Mouse (Mus musculus) cerebellum, adult 2 months (tissue): Measurements from ENCODE around the gene Olfr1036. TPM values are rescaled to one million over a fixed set of nuclear protein-coding genes. Genes with fewer than 3 reads are reported as not detected.
"Not testable (repeated sequence)": the region's sequence is repeated elsewhere in the genome, so short reads cannot be mapped to it uniquely, and the experiment has no call there.

Source experiments
- DNase-seq, 2 experiments: peaks; one replicate each; pipeline ENCODE4 v3.0.0; 2021
- H3K27ac ChIP-seq: fragments of 200-500 bp; 2 replicates; pipeline ENCODE4 v1.5.1; 2012; ENCODE audit warnings: low read length, control low read depth, inconsistent platforms; ENCODE audit not compliant: insufficient read depth
- H3K27me3 ChIP-seq: fragments of 200-500 bp; 2 replicates; pipeline ENCODE4 v1.6.1; 2012; ENCODE audit warnings: inconsistent platforms, mild to moderate bottlenecking, low read length, moderate library complexity; ENCODE audit not compliant: control insufficient read depth, insufficient read depth
- H3K4me1 ChIP-seq: fragments of 200-500 bp; 2 replicates; pipeline ENCODE4 v1.6.1; 2011; ENCODE audit warnings: low read length; ENCODE audit not compliant: control insufficient read depth, insufficient read depth
- H3K4me3 ChIP-seq: fragments of 200-500 bp; replicated peaks from 2 replicates; pipeline ENCODE3; 2011; ENCODE audit warnings: mild to moderate bottlenecking, low read depth, low read length, control low read depth; ENCODE audit not compliant: insufficient read depth
- CTCF ChIP-seq: fragments of 200-500 bp; IDR thresholded peaks from 2 replicates; pipeline ENCODE4 v1.5.1; 2011; ENCODE audit warnings: low read depth, mild to moderate bottlenecking, control low read depth, low read length, moderate library complexity, borderline replicate concordance; ENCODE audit not compliant: insufficient read depth
- POLR2A ChIP-seq: fragments of 200-500 bp; IDR thresholded peaks from 2 replicates; pipeline ENCODE4 v1.6.1; 2011; ENCODE audit warnings: low read length, control low read depth, borderline replicate concordance; ENCODE audit not compliant: insufficient read depth
- WGBS: fragments of 180-500 bp; shearing (Covaris S2); methylation state at CpG from one replicate; pipeline ENCODE4 v1.1.7; 2018; 5-methylcytosine and 5-hydroxymethylcytosine counted together
- polyA plus RNA-seq: library from polyadenylated mRNA; depleted of rRNA; stranded (reverse); fragments of >200 nt; gene quantifications from 2 replicates; pipeline ENCODE4 v1.2.3, GENCODE M21; 2012; rRNA removed

Gene Olfr1036
- not detected in 2 replicates for polyA plus RNA-seq

DNA sequence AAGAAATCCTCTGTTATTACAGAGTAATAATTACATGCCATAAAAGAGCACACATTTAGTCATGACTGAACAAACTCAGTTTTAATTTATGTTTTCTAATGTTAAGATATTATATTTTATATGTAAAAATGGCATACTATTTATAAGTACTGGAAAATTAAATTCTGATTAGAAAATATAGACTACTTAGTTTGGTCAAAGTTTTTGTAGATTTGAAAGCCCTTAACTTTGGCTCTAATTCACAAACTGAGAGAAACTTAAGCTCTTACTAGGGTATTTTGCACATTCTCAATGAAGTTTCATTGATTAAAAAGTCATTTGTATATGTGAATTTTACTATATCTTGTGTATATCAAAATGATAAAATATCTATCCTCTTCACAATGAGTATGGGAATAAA lies at the start of gene Olfr1036:
TSS of gene Olfr1036 (plus strand) at position 301 of the 400 bp plus-strand sequence.
- not testable (repeated sequence) for H3K27ac ChIP-seq

GRCm38 (mm10) chr2:86045561-86045960 lies 28.2 kb upstream of the Olfr1036 start, which contains the start of gene Olfr1034:
TSS of gene Olfr1034 (plus strand) at chr2:86045861.
- Histone ChIP-seq H3K27ac (no peak within 1 kb of the TSS), H3K27me3 (no peaks in the 10 kb centered on the region), H3K4me1 (no peaks in the 10 kb centered on the region), H3K4me3 (no peak within 1 kb of the TSS)
- TF ChIP-seq CTCF (no peak), POLR2A (no peak)
- DNase-seq = no peak

More for the DNA sequence above, at the start of gene Olfr1036:
- not testable (repeated sequence) for H3K4me3 ChIP-seq, H3K4me1 ChIP-seq, H3K27me3 ChIP-seq, DNase-seq

DNA sequence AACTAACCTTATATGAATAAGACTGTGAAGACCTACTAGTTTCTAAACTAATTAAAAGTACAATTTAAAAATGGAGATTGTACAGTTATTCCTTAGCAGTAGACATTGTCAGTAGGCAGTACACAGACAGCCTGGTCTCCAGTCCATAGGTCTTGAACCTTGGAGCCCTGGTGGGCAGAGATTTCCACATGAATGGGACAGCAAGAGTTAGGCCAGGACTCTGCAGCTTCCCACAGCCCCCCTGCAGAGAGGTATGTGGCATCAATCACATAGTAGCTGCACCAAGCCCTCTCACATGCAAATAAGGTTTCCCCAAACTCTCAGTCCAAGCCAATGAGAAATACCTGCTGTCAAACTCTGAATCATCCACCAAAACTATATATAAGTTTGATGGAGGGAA lies 23.0 kb upstream of the Olfr1036 start:
- not testable (repeated sequence) for H3K27me3 ChIP-seq, H3K4me3 ChIP-seq, H3K4me1 ChIP-seq, DNase-seq, H3K27ac ChIP-seq

- WGBS = 98% methylated on average over 2 of the region's 2 CpGs
- not testable (repeated sequence) for H3K27ac ChIP-seq, H3K4me3 ChIP-seq, H3K27me3 ChIP-seq, DNase-seq, H3K4me1 ChIP-seq
Observed at GRCm38 (mm10) chr2:86063766-86064165, 10.0 kb upstream of the Olfr1036 start.

DNA sequence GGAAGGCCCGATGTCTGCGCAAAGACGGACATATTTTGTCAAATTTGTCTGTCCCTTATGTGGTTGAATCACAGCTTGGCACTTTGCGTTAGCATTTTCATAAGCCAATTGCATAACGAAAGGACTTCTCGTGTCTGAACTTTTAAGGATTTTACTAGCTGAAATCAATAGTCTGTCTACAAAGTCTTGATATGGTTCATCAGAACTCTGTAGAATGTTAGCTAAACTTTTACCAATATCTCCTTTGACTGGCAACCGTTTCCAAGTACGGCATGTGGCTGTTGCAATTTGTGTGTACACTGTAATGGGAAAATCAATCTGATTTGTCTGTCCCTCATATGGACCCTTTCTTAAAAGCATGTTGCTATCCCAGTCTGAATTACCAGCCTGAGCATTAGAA lies 3.6 kb upstream of the Olfr1036 start:
- H3K4me1 ChIP-seq = no peaks in the 10 kb centered on the region
- WGBS = 97% methylated on average over 8 of the region's 8 CpGs
- H3K27me3 ChIP-seq = no peaks in the 10 kb centered on the region
- DNase-seq = no peak
- no peak overlapping the region for H3K4me3 ChIP-seq
- no peak overlapping the region for H3K27ac ChIP-seq
- TF ChIP-seq POLR2A = no peak
- TF ChIP-seq CTCF = no peak

GRCm38 (mm10) chr2:86080478-86080877 lies 6.7 kb downstream of the Olfr1036 start:
- H3K27me3 ChIP-seq, H3K4me1 ChIP-seq, DNase-seq, H3K4me3 ChIP-seq, H3K27ac ChIP-seq: not testable (repeated sequence)
- 81% methylated on average over 1 of the region's 1 CpGs for WGBS

DNA sequence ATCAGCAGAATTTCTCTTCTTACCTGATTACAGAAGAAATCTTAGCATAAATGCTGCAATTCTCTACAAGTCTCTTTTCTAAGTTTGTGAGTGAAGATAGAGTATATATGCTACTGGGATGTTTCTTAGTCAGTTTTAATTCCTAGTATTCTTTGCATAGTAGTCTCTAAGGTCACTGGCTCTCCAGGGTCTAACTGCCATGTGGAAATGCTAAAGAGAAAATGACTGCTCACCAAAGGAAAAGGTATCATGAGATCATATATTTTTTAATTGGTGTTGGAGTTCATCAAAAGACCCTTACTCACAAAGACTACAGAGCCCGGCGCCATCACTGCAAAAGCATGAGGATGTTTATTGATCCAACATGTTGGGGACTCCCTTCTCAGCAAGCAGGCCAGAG lies 13.5 kb downstream of the Olfr1036 start, which contains the start of gene Olfr1037:
TSS of gene Olfr1037 (minus strand) at position 101 of the 400 bp plus-strand sequence.
- no peak for DNase-seq
- H3K27ac ChIP-seq = no peak within 1 kb of the TSS
- no peak within 1 kb of the TSS for H3K4me3 ChIP-seq
- no peak for TF ChIP-seq CTCF
- no peak for TF ChIP-seq POLR2A
- no peaks in the 10 kb centered on the region for H3K4me1 ChIP-seq
- H3K27me3 ChIP-seq = no peaks in the 10 kb centered on the region
- 90% methylated on average over 2 of the region's 2 CpGs for WGBS

Other genes starting within 250 kb of the Olfr1036 start
- gene Olfr1019, start 228.5 kb upstream of the Olfr1036 start, polyA plus RNA-seq = not detected in 2 replicates
- gene Olfr1020, start 227.0 kb upstream of the Olfr1036 start, polyA plus RNA-seq = not detected in 2 replicates
- gene Olfr1022, start 205.4 kb upstream of the Olfr1036 start, polyA plus RNA-seq = not detected in 2 replicates
- not detected in 2 replicates for gene Olfr1023, start 188.4 kb upstream of the Olfr1036 start, polyA plus RNA-seq
- not detected in 2 replicates for gene Olfr1024, start 168.9 kb upstream of the Olfr1036 start, polyA plus RNA-seq
- gene Olfr1025-ps1, start 158.8 kb upstream of the Olfr1036 start, polyA plus RNA-seq = not detected in 2 replicates
- not detected in 2 replicates for gene Olfr1026, start 152.4 kb upstream of the Olfr1036 start, polyA plus RNA-seq
- not detected in 2 replicates for gene Olfr1028, start 123.6 kb upstream of the Olfr1036 start, polyA plus RNA-seq
- not detected in 2 replicates for gene Olfr1029, start 100.1 kb upstream of the Olfr1036 start, polyA plus RNA-seq
- gene Olfr1030, start 94.7 kb upstream of the Olfr1036 start, polyA plus RNA-seq = not detected in 2 replicates
- gene Olfr1031, start 83.7 kb upstream of the Olfr1036 start, polyA plus RNA-seq = not detected in 2 replicates
- gene Olfr1032, start 68.5 kb upstream of the Olfr1036 start, polyA plus RNA-seq = not detected in 2 replicates
- gene Olfr1033, start 53.4 kb upstream of the Olfr1036 start, polyA plus RNA-seq = 0.11 and 0.21 TPM in 2 replicates
- 0.02 and 0.05 TPM in 2 replicates for gene Olfr1034, start 28.1 kb upstream of the Olfr1036 start, polyA plus RNA-seq
- not detected in 2 replicates for gene Olfr1037, start 13.4 kb downstream of the Olfr1036 start, polyA plus RNA-seq
- not detected in 2 replicates for gene Olfr1039, start 61.9 kb downstream of the Olfr1036 start, polyA plus RNA-seq
- not detected in 2 replicates for gene Olfr1040, start 72.7 kb downstream of the Olfr1036 start, polyA plus RNA-seq
- gene Olfr1042, start 87.8 kb downstream of the Olfr1036 start, polyA plus RNA-seq = not detected in 2 replicates
- gene Olfr1043, start 93.5 kb downstream of the Olfr1036 start, polyA plus RNA-seq = not detected in 2 replicates
- not detected in 2 replicates for gene Olfr1044, start 103.8 kb downstream of the Olfr1036 start, polyA plus RNA-seq
- gene Olfr52, start 111.7 kb downstream of the Olfr1036 start, polyA plus RNA-seq = not detected in 2 replicates
- not detected in 2 replicates for gene Olfr1045, start 129.0 kb downstream of the Olfr1036 start, polyA plus RNA-seq
- gene Olfr1046, start 145.3 kb downstream of the Olfr1036 start, polyA plus RNA-seq = not detected in 2 replicates
- gene Olfr1047, start 157.4 kb downstream of the Olfr1036 start, polyA plus RNA-seq = not detected in 2 replicates
- gene Olfr1048, start 166.3 kb downstream of the Olfr1036 start, polyA plus RNA-seq = not detected in 2 replicates
- not detected in 2 replicates for gene Olfr1049, start 184.3 kb downstream of the Olfr1036 start, polyA plus RNA-seq
- gene Olfr1051, start 205.1 kb downstream of the Olfr1036 start, polyA plus RNA-seq = not detected in 2 replicates
- not detected in 2 replicates for gene Olfr1052, start 218.5 kb downstream of the Olfr1036 start, polyA plus RNA-seq
- gene Olfr1053, start 241.3 kb downstream of the Olfr1036 start, polyA plus RNA-seq = not detected in 2 replicates